Mouse (Mus musculus): Measurements from ENCODE around the gene Man2a1. TPM values are rescaled to one million over a fixed set of nuclear protein-coding genes. Genes with fewer than 3 reads are reported as not detected.

The Man2a1 gene
- polyA plus RNA-seq, 1 experiment = 12.5 TPM

DNA sequence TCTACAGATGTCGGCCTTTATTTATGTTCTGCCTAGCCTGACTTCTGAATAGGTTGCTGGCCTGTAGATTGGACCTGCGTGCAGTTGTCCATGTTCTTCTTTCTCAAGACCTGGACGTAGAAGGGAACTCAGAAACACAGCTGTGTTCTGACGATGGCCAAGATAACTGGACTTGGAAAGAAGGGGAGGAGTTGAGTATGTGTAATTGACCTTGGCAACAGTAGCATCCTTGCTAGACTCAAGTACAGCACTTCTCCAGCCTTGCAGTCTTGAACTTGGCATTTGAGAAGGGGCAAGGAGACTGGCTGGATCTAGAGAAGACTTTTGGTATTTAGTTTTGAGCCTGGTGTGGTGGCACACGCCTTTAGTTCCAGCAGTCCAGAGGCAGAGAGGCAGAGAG, 10.9 kb downstream of the Man2a1 start:
- Histone ChIP-seq H3ac (ENCODE audit: control insufficient read depth, insufficient read length, low read depth) (no peak overlapping the region), H3K79me2 (ENCODE audit: control insufficient read depth, insufficient read depth) (peaks cover 95% of the 10 kb centered on the region), H3K27me3 (ENCODE audit: control insufficient read depth, insufficient read depth, insufficient read length) (no peaks in the 10 kb centered on the region), H3K79me3 (ENCODE audit: low read depth) (peaks cover 38% of the 10 kb centered on the region), H3K4me3 (ENCODE audit: insufficient read depth, poor library complexity, severe bottlenecking) (no peak overlapping the region), H3K36me3 (ENCODE audit: control insufficient read depth, insufficient read depth) (peaks cover 25% of the 10 kb centered on the region)
- TF ChIP-seq CTCF (IDR thresholded peaks at IDR 0.05; ENCODE audit: control insufficient read depth, insufficient read depth, insufficient read length) (no peak), USF1 (IDR thresholded peaks at IDR 0.05; ENCODE audit: low read depth) (no peak), CEBPB (IDR thresholded peaks at IDR 0.05; ENCODE audit: low read depth) (no peak), MAX (IDR thresholded peaks at IDR 0.05) (no peak), MYOG (IDR thresholded peaks at IDR 0.05; ENCODE audit: control insufficient read depth, extremely low read depth, insufficient read length) (no peak), MYOD1 (IDR thresholded peaks at IDR 0.05; ENCODE audit: control insufficient read depth, insufficient read length, low read depth) (no peak), FOSL1 (IDR thresholded peaks at IDR 0.05; ENCODE audit: insufficient read depth, low read length, poor library complexity, severe bottlenecking) (no peak)

DNA sequence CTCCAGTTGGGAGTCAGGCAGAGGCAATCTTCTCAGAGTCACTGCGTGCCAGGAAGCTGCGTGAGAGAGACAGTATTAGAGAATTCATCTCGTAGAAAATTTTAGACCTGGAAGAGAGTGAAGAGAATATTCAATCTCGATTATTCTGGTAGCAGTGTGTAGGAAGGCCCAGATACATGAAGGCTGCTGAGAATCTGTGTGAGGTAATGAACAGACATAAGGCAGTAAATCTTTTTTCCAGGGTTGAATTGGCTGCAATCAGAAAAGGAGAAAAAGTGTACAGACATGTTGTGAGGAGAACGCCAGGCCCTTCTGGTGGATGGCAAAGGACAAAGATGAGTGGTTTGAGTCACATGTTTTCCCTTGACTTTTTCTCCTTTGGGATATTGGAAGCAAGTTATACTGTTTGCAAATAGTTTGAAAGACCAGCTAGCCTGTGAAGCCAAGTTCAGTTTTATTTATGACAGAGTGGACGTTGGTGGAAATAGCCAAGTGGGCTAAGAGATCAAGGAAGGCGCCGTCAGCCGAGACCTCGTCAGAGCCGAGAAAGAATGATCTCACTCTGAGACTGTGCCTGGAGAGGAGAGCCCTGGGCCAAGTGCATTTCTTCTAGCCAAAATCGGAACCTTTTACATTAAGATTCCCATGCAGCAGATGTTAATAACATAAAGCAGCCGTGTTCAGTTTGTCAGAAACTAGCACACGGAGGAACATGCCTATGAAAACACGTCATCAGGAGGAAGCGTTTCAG, 11.8 kb downstream of the Man2a1 start:
- Histone ChIP-seq H3ac (ENCODE audit: control insufficient read depth, insufficient read length, low read depth) (no peak overlapping the region), H3K36me3 (ENCODE audit: control insufficient read depth, insufficient read depth) (peaks cover 25% of the 10 kb centered on the region), H3K79me2 (ENCODE audit: control insufficient read depth, insufficient read depth) (peaks cover 87% of the 10 kb centered on the region), H3K27me3 (ENCODE audit: control insufficient read depth, insufficient read depth, insufficient read length) (no peaks in the 10 kb centered on the region), H3K79me3 (ENCODE audit: low read depth) (peaks cover 35% of the 10 kb centered on the region), H3K4me3 (ENCODE audit: insufficient read depth, poor library complexity, severe bottlenecking) (no peak overlapping the region)
- TF ChIP-seq CTCF (IDR thresholded peaks at IDR 0.05; ENCODE audit: control insufficient read depth, insufficient read depth, insufficient read length) (no peak), USF1 (IDR thresholded peaks at IDR 0.05; ENCODE audit: low read depth) (no peak), CEBPB (IDR thresholded peaks at IDR 0.05; ENCODE audit: low read depth) (no peak), MYOG (IDR thresholded peaks at IDR 0.05; ENCODE audit: control insufficient read depth, extremely low read depth, insufficient read length) (no peak), FOSL1 (IDR thresholded peaks at IDR 0.05; ENCODE audit: insufficient read depth, low read length, poor library complexity, severe bottlenecking) (no peak), MAX (IDR thresholded peaks at IDR 0.05) (no peak), MYOD1 (IDR thresholded peaks at IDR 0.05; ENCODE audit: control insufficient read depth, insufficient read length, low read depth) (no peak)

DNA sequence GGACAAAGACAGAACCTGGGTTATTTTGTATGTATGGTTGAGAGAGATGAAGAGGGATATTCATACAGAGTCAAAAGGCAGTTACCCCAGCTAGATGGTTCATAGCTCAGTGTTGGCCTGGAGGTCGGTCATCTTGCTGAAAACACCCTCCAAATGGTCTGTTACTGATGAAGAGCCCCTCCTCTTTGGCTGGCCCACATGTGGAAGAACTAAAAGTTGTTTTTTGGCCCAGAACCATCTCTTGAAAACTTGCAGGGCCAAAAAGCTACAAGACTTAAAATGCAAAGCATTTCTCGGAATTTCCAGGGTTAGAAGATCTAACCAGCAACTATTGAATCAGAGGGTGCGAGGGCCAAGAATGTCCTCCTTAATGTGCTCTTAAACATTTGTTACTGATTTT, 12.4 kb downstream of the Man2a1 start:
- Histone ChIP-seq H3K4me3 (ENCODE audit: insufficient read depth, poor library complexity, severe bottlenecking) (no peak overlapping the region), H3ac (ENCODE audit: control insufficient read depth, insufficient read length, low read depth) (no peak overlapping the region), H3K79me2 (ENCODE audit: control insufficient read depth, insufficient read depth) (peaks cover 83% of the 10 kb centered on the region), H3K27me3 (ENCODE audit: control insufficient read depth, insufficient read depth, insufficient read length) (no peaks in the 10 kb centered on the region), H3K79me3 (ENCODE audit: low read depth) (peaks cover 35% of the 10 kb centered on the region), H3K36me3 (ENCODE audit: control insufficient read depth, insufficient read depth) (peaks cover 25% of the 10 kb centered on the region)
- TF ChIP-seq CTCF (IDR thresholded peaks at IDR 0.05; ENCODE audit: control insufficient read depth, insufficient read depth, insufficient read length) = no peak
- no peak for TF ChIP-seq MYOG (IDR thresholded peaks at IDR 0.05; ENCODE audit: control insufficient read depth, extremely low read depth, insufficient read length)
- no peak for TF ChIP-seq CEBPB (IDR thresholded peaks at IDR 0.05; ENCODE audit: low read depth)
- TF ChIP-seq MYOD1 (IDR thresholded peaks at IDR 0.05; ENCODE audit: control insufficient read depth, insufficient read length, low read depth) = no peak
- TF ChIP-seq FOSL1 (IDR thresholded peaks at IDR 0.05; ENCODE audit: insufficient read depth, low read length, poor library complexity, severe bottlenecking) = no peak
- no peak for TF ChIP-seq USF1 (IDR thresholded peaks at IDR 0.05; ENCODE audit: low read depth)
- TF ChIP-seq MAX (IDR thresholded peaks at IDR 0.05) = no peak

DNA sequence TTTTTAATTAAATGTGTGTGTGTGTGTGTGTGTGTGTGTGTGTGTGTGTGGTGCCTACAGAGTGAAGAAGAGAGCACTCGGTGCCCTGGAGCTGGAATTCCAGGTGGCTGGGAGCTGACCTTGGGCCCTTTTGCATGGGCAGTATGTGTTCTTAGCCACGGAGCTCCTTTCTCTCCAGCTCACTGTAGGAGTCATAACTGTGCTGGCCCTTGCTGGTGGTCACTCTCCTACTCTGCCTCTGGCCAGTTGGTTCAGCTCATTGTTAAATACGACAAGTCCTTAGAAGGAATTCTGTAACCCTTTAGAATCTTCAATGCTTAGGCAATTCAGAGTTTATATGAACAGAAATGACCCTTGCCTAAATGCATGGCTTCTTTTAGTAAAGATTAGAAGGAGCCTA, 12.8 kb downstream of the Man2a1 start:
- Histone ChIP-seq H3K4me3 (ENCODE audit: insufficient read depth, poor library complexity, severe bottlenecking) (no peak overlapping the region), H3K27me3 (ENCODE audit: control insufficient read depth, insufficient read depth, insufficient read length) (no peaks in the 10 kb centered on the region), H3K79me3 (ENCODE audit: low read depth) (peaks cover 39% of the 10 kb centered on the region), H3K79me2 (ENCODE audit: control insufficient read depth, insufficient read depth) (peaks cover 83% of the 10 kb centered on the region), H3ac (ENCODE audit: control insufficient read depth, insufficient read length, low read depth) (no peak overlapping the region), H3K36me3 (ENCODE audit: control insufficient read depth, insufficient read depth) (peaks cover 25% of the 10 kb centered on the region)
- TF ChIP-seq MYOG (IDR thresholded peaks at IDR 0.05; ENCODE audit: control insufficient read depth, extremely low read depth, insufficient read length) = no peak
- TF ChIP-seq MAX (IDR thresholded peaks at IDR 0.05) = no peak
- TF ChIP-seq USF1 (IDR thresholded peaks at IDR 0.05; ENCODE audit: low read depth) = no peak
- TF ChIP-seq FOSL1 (IDR thresholded peaks at IDR 0.05; ENCODE audit: insufficient read depth, low read length, poor library complexity, severe bottlenecking) = no peak
- no peak for TF ChIP-seq MYOD1 (IDR thresholded peaks at IDR 0.05; ENCODE audit: control insufficient read depth, insufficient read length, low read depth)
- no peak for TF ChIP-seq CEBPB (IDR thresholded peaks at IDR 0.05; ENCODE audit: low read depth)
- TF ChIP-seq CTCF (IDR thresholded peaks at IDR 0.05; ENCODE audit: control insufficient read depth, insufficient read depth, insufficient read length) = no peak

DNA sequence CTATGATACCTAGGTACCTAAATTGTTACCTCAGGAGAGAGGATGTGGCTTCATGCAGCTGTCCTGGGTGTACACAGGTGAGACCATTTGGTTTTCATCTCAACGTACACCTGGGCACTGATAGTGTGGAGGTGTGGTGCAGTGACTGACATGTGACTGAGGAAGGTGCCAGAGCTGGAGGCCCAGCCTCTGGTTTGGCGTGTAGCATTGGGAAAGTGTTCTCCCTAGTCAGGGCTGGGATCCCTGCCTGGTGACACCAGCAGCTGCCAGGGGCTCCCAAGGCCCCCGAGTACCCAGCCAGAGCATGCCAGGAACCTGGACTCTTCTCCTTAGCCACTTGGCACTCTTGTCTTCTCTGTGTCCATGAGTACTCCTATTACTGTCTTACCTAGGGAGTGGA, 14.3 kb downstream of the Man2a1 start:
- TF ChIP-seq FOSL1 (IDR thresholded peaks at IDR 0.05; ENCODE audit: insufficient read depth, low read length, poor library complexity, severe bottlenecking) (no peak), MAX (IDR thresholded peaks at IDR 0.05) (no peak), MYOD1 (IDR thresholded peaks at IDR 0.05; ENCODE audit: control insufficient read depth, insufficient read length, low read depth) (no peak)
- H3K27me3 ChIP-seq (ENCODE audit: control insufficient read depth, insufficient read depth, insufficient read length) = no peaks in the 10 kb centered on the region
- peaks cover 84% of the 10 kb centered on the region for H3K79me2 ChIP-seq (ENCODE audit: control insufficient read depth, insufficient read depth)
- no peak overlapping the region for H3K4me3 ChIP-seq (ENCODE audit: insufficient read depth, poor library complexity, severe bottlenecking)
- no peak overlapping the region for H3ac ChIP-seq (ENCODE audit: control insufficient read depth, insufficient read length, low read depth)
- H3K79me3 ChIP-seq (ENCODE audit: low read depth) = peaks cover 41% of the 10 kb centered on the region
- peaks cover 25% of the 10 kb centered on the region for H3K36me3 ChIP-seq (ENCODE audit: control insufficient read depth, insufficient read depth)

Data from C2C12 (cell line).